Mouse (Mus musculus) liver, postnatal 0 days (tissue): ENCODE measurements around the gene Jdp2. TPM values are rescaled to one million over a fixed set of nuclear protein-coding genes. Genes with fewer than 3 reads are reported as not detected.
A peak's percentile ranks its signal among the peaks of the same experiment; 100 is the strongest.

Experiments used
- ATAC-seq: fragments of 200-750 bp; cut with Nextera tagmentation; 2 replicates; pipeline ENCODE4 v1.8.0; 2017; ENCODE audit warnings: mild to moderate bottlenecking, moderate library complexity
- DNase-seq: peaks from one replicate; pipeline ENCODE4 v3.0.0-alpha.2; 2016
- H3K27ac ChIP-seq: fragments of 300-500 bp; sonication (generic); 2 replicates; pipeline ENCODE4 v1.5.1; 2014; ENCODE audit warnings: antibody characterized with exemption, moderate library complexity, mild to moderate bottlenecking, low read depth
- H3K27me3 ChIP-seq: fragments of 300-500 bp; sonication (generic); 2 replicates; pipeline ENCODE4 v1.6.1; 2014; ENCODE audit warnings: low read length, control low read depth, mixed read lengths; ENCODE audit not compliant: insufficient read depth
- H3K36me3 ChIP-seq: fragments of 300-500 bp; sonication (generic); replicated peaks from 2 replicates; pipeline ENCODE4 v1.6.1; 2014; ENCODE audit warnings: mild to moderate bottlenecking, control low read depth, low read length, moderate library complexity, mixed read lengths; ENCODE audit not compliant: insufficient read depth
- H3K4me1 ChIP-seq: fragments of 300-500 bp; sonication (generic); 2 replicates; pipeline ENCODE4 v1.6.1; 2014; ENCODE audit warnings: antibody characterized with exemption, mild to moderate bottlenecking, control low read depth; ENCODE audit not compliant: insufficient read depth
- H3K4me2 ChIP-seq: fragments of 300-500 bp; sonication (generic); 2 replicates; pipeline ENCODE4 v1.6.1; 2014; ENCODE audit warnings: low read depth, mild to moderate bottlenecking, low read length, moderate library complexity, mixed read lengths
- H3K4me3 ChIP-seq: fragments of 300-500 bp; sonication (generic); 2 replicates; pipeline ENCODE4 v1.5.1; 2014; ENCODE audit warnings: low read depth, low read length
- H3K9ac ChIP-seq: fragments of 300-500 bp; sonication (generic); replicated peaks from 2 replicates; pipeline ENCODE4 v1.6.1; 2014; ENCODE audit warnings: mild to moderate bottlenecking, moderate library complexity
- H3K9me3 ChIP-seq: fragments of 300-500 bp; sonication (generic); 2 replicates; pipeline ENCODE4 v1.6.1; 2016; ENCODE audit warnings: mild to moderate bottlenecking, control low read depth, low read length, mixed read lengths
- CTCF ChIP-seq: sonication (generic); IDR thresholded peaks from 2 replicates; pipeline ENCODE4 v1.5.1; 2016; ENCODE audit warnings: antibody characterized with exemption, low read depth
- EP300 ChIP-seq: IDR thresholded peaks from 2 replicates; pipeline ENCODE4 v1.6.1; 2016; ENCODE audit warnings: antibody characterized with exemption, low read depth, mild to moderate bottlenecking
- WGBS: fragments of 180-500 bp; shearing (Covaris S2); extraction: QIAGEN DNeasy Blood & Tissue Kit; methylation state at CpG from one replicate; pipeline ENCODE4 v1.1.7; 2014; ENCODE audit not compliant: insufficient replicate concordance; 5-methylcytosine and 5-hydroxymethylcytosine counted together
- polyA plus RNA-seq: library from polyadenylated mRNA; unstranded; fragments of >200 nt; fragmentation: Nextera tagmentation; extraction: Ambion mirVana; gene quantifications from 2 replicates; pipeline ENCODE4 v1.2.1, GENCODE M21; 2015

The Jdp2 gene
- polyA plus RNA-seq, 1 experiment from 2014 or later, result 0.33 TPM

DNA sequence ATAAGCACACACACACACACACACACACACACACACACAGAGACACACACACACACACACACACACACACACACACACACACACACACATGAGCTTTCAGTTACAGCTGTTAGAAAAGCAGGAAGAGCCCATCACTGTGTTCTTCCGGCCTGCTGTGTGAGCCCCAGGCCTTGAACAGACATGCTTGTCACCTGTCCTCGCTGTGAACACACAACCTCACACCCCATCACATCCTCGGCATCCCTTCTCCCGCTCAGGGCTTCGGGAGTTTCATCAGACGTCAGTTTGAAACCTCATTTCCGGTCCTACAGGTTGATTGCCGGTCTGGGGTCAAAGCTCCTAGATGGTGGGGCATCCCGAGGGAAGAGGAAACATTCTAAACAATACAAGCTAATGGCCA is 39.1 kb downstream of the Jdp2 start:
- 0 out of 2 replicates have a peak, but pooled peaks cover 2% of the 10 kb centered on the region for H3K4me1 ChIP-seq
- H3K9ac ChIP-seq, result no peak overlapping the region
- TF ChIP-seq CTCF, result no peak
- TF ChIP-seq EP300, result no peak
- DNase-seq (no peak), ATAC-seq (no peak)
- no peaks in the 10 kb centered on the region for H3K9me3 ChIP-seq
- H3K4me3 ChIP-seq, result no peak overlapping the region
- 0 out of 2 replicates have a peak, but pooled peaks cover 8% of the 10 kb centered on the region for H3K36me3 ChIP-seq
- no peaks in the 10 kb centered on the region for H3K27me3 ChIP-seq
- H3K27ac ChIP-seq, result no peak overlapping the region
- 59% methylated on average over 9 of the region's 9 CpGs for WGBS
- H3K4me2 ChIP-seq, result no peak overlapping the region

DNA sequence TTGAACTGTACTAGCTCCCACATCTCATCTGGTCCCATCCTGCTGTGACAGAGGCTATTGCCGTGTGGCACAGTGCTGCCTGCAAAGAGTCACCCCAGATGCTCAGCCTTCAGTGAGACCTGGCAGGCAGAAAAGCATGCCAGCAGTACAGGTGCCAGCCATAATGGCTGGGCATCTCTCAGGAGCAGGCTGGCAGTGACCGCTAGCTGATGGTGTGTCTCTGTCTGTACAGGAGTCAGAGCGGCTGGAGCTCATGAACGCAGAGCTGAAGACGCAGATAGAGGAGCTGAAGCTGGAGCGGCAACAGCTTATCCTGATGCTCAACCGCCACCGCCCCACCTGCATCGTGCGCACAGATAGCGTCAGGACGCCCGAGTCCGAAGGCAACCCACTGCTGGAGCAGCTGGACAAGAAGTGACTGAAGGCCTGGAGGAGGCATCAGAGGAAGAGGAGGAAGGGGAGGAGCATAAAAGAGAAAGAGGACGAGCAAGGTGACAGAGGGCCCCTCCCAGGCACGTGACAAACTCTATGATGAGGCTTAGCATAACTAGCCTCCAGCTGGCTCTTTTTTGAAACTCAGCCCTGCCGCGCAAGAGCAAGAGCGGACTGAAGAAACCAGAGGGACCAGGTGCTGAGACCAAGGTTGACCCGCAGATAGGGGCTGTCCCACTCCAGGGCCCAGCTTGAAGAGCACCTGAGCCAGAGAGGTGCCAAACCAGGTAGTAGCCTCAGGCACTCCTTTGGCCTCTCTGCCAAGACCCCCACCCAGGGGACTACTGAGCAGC is 39.9 kb downstream of the Jdp2 start:
- Histone ChIP-seq H3K9ac (no peak overlapping the region), H3K9me3 (no peaks in the 10 kb centered on the region), H3K4me2 (no peak overlapping the region), H3K27me3 (no peaks in the 10 kb centered on the region), H3K36me3 (0 out of 2 replicates have a peak, but pooled peaks cover 5% of the 10 kb centered on the region), H3K4me1 (0 out of 2 replicates have a peak, but pooled peaks cover 2% of the 10 kb centered on the region), H3K27ac (no peak overlapping the region), H3K4me3 (no peak overlapping the region)
- WGBS, result 77% methylated on average over 20 of the region's 20 CpGs
- DNase-seq (no peak), ATAC-seq (no peak)
- TF ChIP-seq CTCF, result no peak
- no peak for TF ChIP-seq EP300

DNA sequence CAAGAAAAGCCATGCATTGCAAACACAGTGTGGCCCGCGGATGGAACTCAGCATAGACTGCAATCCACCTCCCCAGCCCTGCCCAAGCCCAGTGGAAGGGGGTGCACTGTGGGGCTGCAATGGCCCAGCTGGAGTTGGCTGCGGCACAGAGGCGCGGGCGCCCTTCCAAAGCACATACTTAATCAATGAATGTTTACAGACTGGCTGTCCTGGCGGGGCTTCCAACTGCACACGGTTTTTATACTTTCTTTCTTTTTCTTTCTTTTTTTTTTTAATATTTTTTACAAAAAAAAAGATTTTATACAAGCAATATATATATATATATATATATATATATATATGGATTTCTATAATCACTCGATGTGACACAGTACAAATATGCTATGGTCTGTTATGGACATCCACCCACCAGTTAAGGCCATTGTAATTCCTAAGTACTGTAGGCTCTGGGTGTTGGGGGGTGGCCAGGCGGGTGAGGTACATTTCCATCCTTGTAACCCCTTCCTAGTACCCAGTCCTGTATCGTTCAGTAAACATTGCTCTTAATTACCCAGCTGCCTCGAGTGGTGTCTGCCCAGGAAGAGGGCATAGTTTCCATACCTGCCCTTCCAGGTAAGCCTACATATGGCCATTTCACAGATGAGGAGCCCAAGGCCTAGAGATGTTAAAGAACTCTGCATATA is 40.6 kb downstream of the Jdp2 start:
- Histone ChIP-seq H3K9ac (no peak overlapping the region), H3K9me3 (no peaks in the 10 kb centered on the region), H3K27ac (no peak overlapping the region), H3K36me3 (0 out of 2 replicates have a peak, but pooled peaks cover 2% of the 10 kb centered on the region), H3K4me2 (no peak overlapping the region), H3K27me3 (no peaks in the 10 kb centered on the region), H3K4me3 (no peak overlapping the region), H3K4me1 (peaks cover 5% of the 10 kb centered on the region; the same call in 1 of the 2 replicates)
- DNase-seq, result peak; percentile 75
- peak; percentile 49; the same call in 1 of the 2 replicates for ATAC-seq
- no peak for TF ChIP-seq CTCF
- no peak for TF ChIP-seq EP300
- 63% methylated on average over 12 of the region's 12 CpGs for WGBS

DNA sequence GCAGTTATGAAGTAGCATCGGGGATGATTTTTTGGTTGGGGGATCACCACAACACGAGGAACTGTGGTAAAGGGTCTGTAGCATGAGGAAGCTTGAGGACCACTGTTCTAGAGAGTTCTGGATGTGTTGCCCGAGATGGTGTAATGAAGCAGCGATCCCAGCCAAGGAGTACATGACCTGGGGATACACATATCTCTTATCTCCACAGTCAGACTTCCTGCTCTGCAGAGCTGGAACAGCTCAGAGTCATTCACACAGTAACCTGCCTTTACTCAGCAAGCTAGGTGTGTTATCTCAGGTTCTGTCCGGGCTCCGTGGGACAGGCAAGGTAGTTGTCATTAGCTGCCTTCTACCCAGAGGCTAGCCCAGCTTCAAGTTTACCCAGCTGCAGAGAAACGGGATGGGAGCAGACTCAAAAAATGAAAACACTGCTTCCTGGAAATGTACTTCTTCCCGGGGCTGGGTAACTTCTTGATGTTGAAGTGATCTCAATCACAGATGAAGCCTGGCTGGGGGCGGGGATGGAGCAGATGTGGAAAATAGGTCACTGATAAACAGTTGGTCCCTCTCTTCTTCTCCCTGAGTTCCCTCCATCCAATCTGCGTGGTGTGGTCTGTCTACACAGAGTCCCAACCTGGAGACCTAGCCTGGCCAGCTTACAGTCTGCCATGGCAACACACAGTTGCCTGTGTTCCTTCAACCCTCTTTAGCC is 42.2 kb downstream of the Jdp2 start:
- no peak overlapping the region for H3K27ac ChIP-seq
- H3K4me1 ChIP-seq, result peaks cover 5% of the 10 kb centered on the region; the same call in 1 of the 2 replicates
- H3K27me3 ChIP-seq, result no peaks in the 10 kb centered on the region
- H3K9ac ChIP-seq, result no peak overlapping the region
- no peak for ATAC-seq
- no peak overlapping the region for H3K4me2 ChIP-seq
- no peak for DNase-seq
- no peaks in the 10 kb centered on the region for H3K36me3 ChIP-seq
- H3K4me3 ChIP-seq, result no peak overlapping the region
- H3K9me3 ChIP-seq, result no peaks in the 10 kb centered on the region
- WGBS, result 42% methylated on average over 10 of the region's 10 CpGs
- TF ChIP-seq EP300 (no peak), CTCF (no peak)

DNA sequence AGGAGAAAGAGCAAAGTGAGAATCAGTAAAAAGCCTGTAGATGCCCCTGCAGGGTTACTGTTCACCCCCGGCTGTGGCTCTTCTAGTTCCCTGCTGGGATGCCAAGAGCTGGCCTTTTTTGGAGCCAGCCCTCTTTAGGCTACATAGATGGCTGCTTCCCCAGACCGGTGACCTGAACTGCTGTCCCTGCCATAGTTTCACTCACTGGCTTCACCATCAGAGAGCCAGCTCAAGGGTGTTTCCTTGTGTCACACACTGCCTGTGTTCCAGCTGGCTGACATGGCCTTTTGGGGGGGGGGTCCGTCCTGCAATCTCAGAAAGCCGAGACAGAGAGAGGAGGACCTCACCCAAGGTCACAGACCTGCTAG is 42.7 kb downstream of the Jdp2 start:
- Histone ChIP-seq H3K9ac (no peak overlapping the region), H3K4me2 (no peak overlapping the region), H3K9me3 (no peaks in the 10 kb centered on the region), H3K4me3 (no peak overlapping the region), H3K4me1 (peaks cover 5% of the 10 kb centered on the region; the same call in 1 of the 2 replicates), H3K36me3 (no peaks in the 10 kb centered on the region), H3K27me3 (no peaks in the 10 kb centered on the region), H3K27ac (no peak overlapping the region)
- TF ChIP-seq CTCF (no peak), EP300 (no peak)
- no peak for DNase-seq
- no peak for ATAC-seq
- 70% methylated on average over 4 of the region's 4 CpGs for WGBS

DNA sequence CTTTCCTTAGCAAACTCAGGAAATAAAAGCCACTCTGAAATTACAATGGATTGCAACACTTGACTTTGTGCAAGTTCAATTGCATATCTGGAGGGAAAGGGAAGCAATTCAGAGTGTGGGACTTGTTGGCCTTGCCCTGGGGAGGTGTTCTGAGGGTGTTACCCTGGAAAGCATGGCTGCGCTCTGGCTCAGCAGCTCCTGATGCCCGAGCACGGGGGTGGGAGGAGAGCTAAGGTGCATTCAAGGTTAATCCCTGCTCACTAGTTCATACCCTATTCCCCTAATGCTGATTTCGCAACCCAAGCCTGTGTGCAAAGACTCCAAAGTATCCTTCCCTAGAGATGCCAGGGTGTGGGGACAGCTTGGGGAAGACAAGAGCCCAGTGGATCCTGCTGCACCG is 44.9 kb downstream of the Jdp2 start:
- ATAC-seq (no peak), DNase-seq (no peak)
- Histone ChIP-seq H3K4me3 (no peak overlapping the region), H3K9me3 (no peaks in the 10 kb centered on the region), H3K27me3 (no peaks in the 10 kb centered on the region), H3K27ac (no peak overlapping the region), H3K9ac (no peak overlapping the region), H3K4me1 (peaks cover 7% of the 10 kb centered on the region), H3K36me3 (no peaks in the 10 kb centered on the region), H3K4me2 (no peak overlapping the region)
- TF ChIP-seq EP300 (no peak), CTCF (no peak)
- 54% methylated on average over 5 of the region's 5 CpGs for WGBS
